Mouse (Mus musculus): ENCODE data around the gene Sptbn2. TPM values are rescaled to one million over a fixed set of nuclear protein-coding genes. Genes with fewer than 3 reads are reported as not detected.

The Sptbn2 gene
- polyA plus RNA-seq, 1 experiment from 2014 or later: 26.1 TPM

DNA sequence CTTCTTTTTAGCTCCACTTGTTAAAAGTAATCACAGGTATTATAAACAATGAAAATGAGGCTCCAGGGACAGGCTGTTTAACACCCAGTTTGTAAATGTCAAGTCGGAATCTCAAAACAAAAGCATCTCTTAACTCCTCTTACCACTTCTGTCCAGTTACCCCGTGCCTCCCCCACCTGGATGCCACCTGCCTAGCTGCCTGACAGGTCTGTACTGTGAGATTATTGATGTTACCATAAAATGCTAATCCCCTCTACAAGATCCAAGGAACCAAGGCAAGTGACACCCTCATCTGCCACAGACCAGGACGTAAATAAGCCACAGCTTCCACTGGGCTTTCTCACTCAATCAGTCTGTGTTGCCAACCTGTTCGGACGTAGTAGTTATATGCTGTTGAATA is 11.1 kb upstream of the Sptbn2 start:
- no peaks in the 10 kb centered on the region for H3K9me3 ChIP-seq (ENCODE audit: control insufficient read depth, low read length)
- DNase-seq (ENCODE audit: low spot score) (no peak), ATAC-seq (ENCODE audit: insufficient read depth, low FRiP score, low TSS enrichment) (no peak)
- no peaks in the 10 kb centered on the region for H3K4me1 ChIP-seq (ENCODE audit: control insufficient read depth, insufficient read depth, low read length)
- no peak overlapping the region for H3K4me3 ChIP-seq (ENCODE audit: low read depth, low read length)
- H3K4me2 ChIP-seq (ENCODE audit: low read depth): no peak overlapping the region
- WGBS: 24% methylated on average over 5 of the region's 5 CpGs
- H3K27ac ChIP-seq (ENCODE audit: low read depth, low read length): no peak overlapping the region
- H3K9ac ChIP-seq (ENCODE audit: low read length): no peak overlapping the region
- H3K36me3 ChIP-seq (ENCODE audit: control insufficient read depth, insufficient read depth, low read length): no peaks in the 10 kb centered on the region
- peaks cover 10% of the 10 kb centered on the region for H3K27me3 ChIP-seq (ENCODE audit: control insufficient read depth, insufficient read depth, low read length)

DNA sequence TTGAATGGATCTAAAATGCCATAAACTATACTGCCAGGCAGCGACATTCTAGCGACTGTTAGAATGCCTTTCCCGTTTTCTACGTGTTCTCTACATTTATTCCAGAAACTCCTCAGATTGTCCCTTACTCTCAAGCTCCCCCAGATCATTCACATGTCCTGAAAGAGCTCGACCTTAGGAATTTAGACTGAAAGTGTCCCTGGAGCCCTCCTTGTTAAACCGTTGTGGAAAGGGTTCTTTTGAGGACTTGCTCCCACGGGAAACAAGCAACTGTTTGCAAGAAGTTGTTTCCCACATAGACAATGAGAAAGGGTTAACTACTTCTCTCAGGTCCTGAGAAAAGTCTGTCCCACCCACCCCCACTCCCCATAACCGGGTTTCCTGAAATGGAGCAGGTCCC is 10.3 kb upstream of the Sptbn2 start:
- no peak for ATAC-seq (ENCODE audit: insufficient read depth, low FRiP score, low TSS enrichment)
- no peaks in the 10 kb centered on the region for H3K4me1 ChIP-seq (ENCODE audit: control insufficient read depth, insufficient read depth, low read length)
- H3K9me3 ChIP-seq (ENCODE audit: control insufficient read depth, low read length): no peaks in the 10 kb centered on the region
- H3K4me3 ChIP-seq (ENCODE audit: low read depth, low read length): no peak overlapping the region
- 56% methylated on average over 8 of the region's 8 CpGs for WGBS
- DNase-seq (ENCODE audit: low spot score): no peak
- peaks cover 10% of the 10 kb centered on the region for H3K27me3 ChIP-seq (ENCODE audit: control insufficient read depth, insufficient read depth, low read length)
- no peak overlapping the region for H3K4me2 ChIP-seq (ENCODE audit: low read depth)
- no peak overlapping the region for H3K9ac ChIP-seq (ENCODE audit: low read length)
- no peaks in the 10 kb centered on the region for H3K36me3 ChIP-seq (ENCODE audit: control insufficient read depth, insufficient read depth, low read length)
- H3K27ac ChIP-seq (ENCODE audit: low read depth, low read length): no peak overlapping the region

DNA sequence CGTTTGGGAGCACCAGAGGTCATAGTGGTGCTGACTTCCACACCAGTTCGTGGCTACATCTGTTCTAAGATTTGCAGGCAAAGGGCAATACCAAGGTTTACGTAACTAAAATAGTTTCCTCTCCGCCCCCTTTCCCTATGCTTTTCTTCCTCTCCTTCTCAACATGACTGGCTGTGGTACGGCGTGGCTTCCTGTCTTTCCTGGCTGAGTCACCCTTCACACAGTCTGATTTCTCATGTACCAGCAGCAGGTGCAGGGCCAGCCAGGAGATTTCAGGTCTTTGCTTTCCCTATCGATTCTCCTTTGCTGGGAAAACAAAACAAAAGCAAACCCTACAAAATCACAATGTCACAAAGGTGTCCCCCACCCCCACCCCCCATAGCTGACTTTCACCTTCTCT is 9.7 kb upstream of the Sptbn2 start:
- ATAC-seq (ENCODE audit: insufficient read depth, low FRiP score, low TSS enrichment) (no peak), DNase-seq (ENCODE audit: low spot score) (no peak)
- Histone ChIP-seq H3K36me3 (ENCODE audit: control insufficient read depth, insufficient read depth, low read length) (no peaks in the 10 kb centered on the region), H3K9ac (ENCODE audit: low read length) (no peak overlapping the region), H3K9me3 (ENCODE audit: control insufficient read depth, low read length) (no peaks in the 10 kb centered on the region), H3K4me3 (ENCODE audit: low read depth, low read length) (no peak overlapping the region), H3K27ac (ENCODE audit: low read depth, low read length) (no peak overlapping the region), H3K4me1 (ENCODE audit: control insufficient read depth, insufficient read depth, low read length) (no peaks in the 10 kb centered on the region), H3K27me3 (ENCODE audit: control insufficient read depth, insufficient read depth, low read length) (peaks cover 10% of the 10 kb centered on the region), H3K4me2 (ENCODE audit: low read depth) (no peak overlapping the region)
- 63% methylated on average over 7 of the region's 7 CpGs for WGBS

DNA sequence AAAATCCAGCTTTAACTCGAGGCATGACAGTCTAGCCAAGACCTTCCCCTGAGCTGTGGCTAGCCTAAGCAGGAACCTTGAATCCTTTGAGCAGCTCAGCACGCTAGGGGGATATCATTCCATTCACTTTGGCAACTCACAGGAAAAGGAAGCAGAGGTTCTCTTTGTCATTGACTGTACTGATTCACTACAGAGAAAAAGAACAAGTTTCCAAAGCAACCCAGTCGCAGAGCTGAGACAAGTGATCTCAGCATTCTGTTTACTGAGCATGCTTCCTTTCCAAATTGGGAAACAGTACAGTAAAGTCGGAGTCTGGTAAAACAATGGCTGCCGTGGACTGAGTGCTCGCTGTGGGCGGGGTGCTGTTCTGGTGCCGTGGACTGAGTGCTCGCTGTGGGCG is 2.2 kb upstream of the Sptbn2 start:
- no peaks in the 10 kb centered on the region for H3K9me3 ChIP-seq (ENCODE audit: control insufficient read depth, low read length)
- peaks cover 6% of the 10 kb centered on the region; the same call in 1 of the 2 replicates for H3K4me1 ChIP-seq (ENCODE audit: control insufficient read depth, insufficient read depth, low read length)
- no peak overlapping the region for H3K27ac ChIP-seq (ENCODE audit: low read depth, low read length)
- H3K27me3 ChIP-seq (ENCODE audit: control insufficient read depth, insufficient read depth, low read length): peaks cover 7% of the 10 kb centered on the region; the same call in 1 of the 2 replicates
- no peak overlapping the region for H3K4me2 ChIP-seq (ENCODE audit: low read depth)
- ATAC-seq (ENCODE audit: insufficient read depth, low FRiP score, low TSS enrichment) (no peak), DNase-seq (ENCODE audit: low spot score) (no peak)
- WGBS: 90% methylated on average over 10 of the region's 10 CpGs
- no peak overlapping the region for H3K9ac ChIP-seq (ENCODE audit: low read length)
- H3K36me3 ChIP-seq (ENCODE audit: control insufficient read depth, insufficient read depth, low read length): no peaks in the 10 kb centered on the region
- no peak overlapping the region for H3K4me3 ChIP-seq (ENCODE audit: low read depth, low read length)

DNA sequence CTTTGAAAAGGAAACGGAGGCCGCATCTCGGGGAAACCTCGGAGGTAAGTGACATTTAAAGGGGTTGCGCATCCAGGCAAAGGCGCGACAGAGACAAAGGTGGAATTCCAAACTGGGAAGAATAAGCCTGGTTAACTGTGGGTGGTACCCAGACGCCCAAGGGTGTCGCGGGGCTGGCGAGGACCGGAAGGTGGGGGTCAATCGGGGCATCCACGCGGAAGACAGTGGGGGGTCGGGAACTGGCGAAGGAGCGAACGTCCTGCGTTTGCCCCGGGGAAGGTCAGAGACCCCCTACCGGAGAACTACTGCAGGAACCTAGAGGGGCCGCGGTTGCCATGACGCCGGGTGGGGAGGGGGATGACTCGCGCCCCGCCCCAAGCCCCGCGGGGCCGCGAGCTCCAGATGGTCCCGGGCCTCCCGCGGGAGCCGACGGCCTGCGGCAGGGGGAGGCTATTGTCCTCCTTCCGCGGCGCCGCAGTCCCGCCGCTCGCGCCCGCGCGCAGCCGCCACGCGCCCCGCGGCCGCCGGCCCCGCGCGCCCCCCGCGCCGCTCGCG is 711 bp downstream of the Sptbn2 start:
- Histone ChIP-seq H3K36me3 (ENCODE audit: control insufficient read depth, insufficient read depth, low read length) (no peaks in the 10 kb centered on the region), H3K27ac (ENCODE audit: low read depth, low read length) (peak overlapping the region; percentile 92), H3K4me3 (ENCODE audit: low read depth, low read length) (peak overlapping the region; percentile 72), H3K4me1 (ENCODE audit: control insufficient read depth, insufficient read depth, low read length) (peaks cover 10% of the 10 kb centered on the region; the same call in 1 of the 2 replicates), H3K9me3 (ENCODE audit: control insufficient read depth, low read length) (no peaks in the 10 kb centered on the region), H3K27me3 (ENCODE audit: control insufficient read depth, insufficient read depth, low read length) (peaks cover 7% of the 10 kb centered on the region; the same call in 1 of the 2 replicates), H3K9ac (ENCODE audit: low read length) (peak overlapping the region; percentile 96), H3K4me2 (ENCODE audit: low read depth) (peak overlapping the region; percentile 97)
- DNase-seq (ENCODE audit: low spot score): peak; percentile 87
- ATAC-seq (ENCODE audit: insufficient read depth, low FRiP score, low TSS enrichment): peak; percentile 79
- 1% methylated on average over 47 of the region's 65 CpGs for WGBS

DNA sequence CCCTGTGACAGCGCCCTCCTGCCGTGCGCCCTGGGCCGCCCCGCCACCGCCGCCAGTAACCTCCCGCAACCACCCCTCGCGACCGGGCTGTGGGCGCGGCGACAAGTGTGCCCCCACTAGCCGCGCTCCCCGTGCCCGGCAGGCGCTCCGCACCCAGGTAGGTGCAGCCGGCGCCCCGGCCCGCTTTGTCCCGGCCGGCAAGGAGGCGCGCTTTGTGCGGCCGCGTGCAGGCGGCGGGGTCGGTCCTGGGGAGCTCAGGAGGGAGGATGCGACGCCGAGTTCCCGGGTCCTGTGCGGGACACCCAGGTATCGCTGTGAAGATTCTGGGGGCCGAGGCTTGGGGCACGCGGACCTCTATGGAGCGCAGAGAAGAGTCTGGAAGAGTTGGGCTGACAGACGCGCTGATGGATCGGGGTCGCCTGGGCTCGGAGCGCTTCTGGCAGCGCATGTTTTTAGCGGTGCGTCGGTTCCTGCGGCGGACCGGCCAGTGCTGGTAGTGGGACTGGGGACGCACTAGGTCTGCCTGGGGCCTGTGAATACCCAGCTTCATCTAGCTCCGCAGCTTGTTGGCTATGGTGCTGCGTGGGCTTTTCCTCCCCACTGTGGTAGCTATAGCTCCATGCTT is 1.3 kb downstream of the Sptbn2 start:
- Histone ChIP-seq H3K27ac (ENCODE audit: low read depth, low read length) (peak overlapping the region; percentile 92), H3K27me3 (ENCODE audit: control insufficient read depth, insufficient read depth, low read length) (peaks cover 7% of the 10 kb centered on the region; the same call in 1 of the 2 replicates), H3K36me3 (ENCODE audit: control insufficient read depth, insufficient read depth, low read length) (no peaks in the 10 kb centered on the region), H3K4me2 (ENCODE audit: low read depth) (peak overlapping the region; percentile 97), H3K9me3 (ENCODE audit: control insufficient read depth, low read length) (no peaks in the 10 kb centered on the region), H3K9ac (ENCODE audit: low read length) (peak overlapping the region; percentile 96), H3K4me3 (ENCODE audit: low read depth, low read length) (peak overlapping the region; percentile 72), H3K4me1 (ENCODE audit: control insufficient read depth, insufficient read depth, low read length) (peaks cover 10% of the 10 kb centered on the region; the same call in 1 of the 2 replicates)
- ATAC-seq (ENCODE audit: insufficient read depth, low FRiP score, low TSS enrichment) (peak; percentile 28; the same call in 1 of the 2 replicates), DNase-seq (ENCODE audit: low spot score) (peak; percentile 66)
- under 1% methylated on average over 54 of the region's 60 CpGs for WGBS

DNA sequence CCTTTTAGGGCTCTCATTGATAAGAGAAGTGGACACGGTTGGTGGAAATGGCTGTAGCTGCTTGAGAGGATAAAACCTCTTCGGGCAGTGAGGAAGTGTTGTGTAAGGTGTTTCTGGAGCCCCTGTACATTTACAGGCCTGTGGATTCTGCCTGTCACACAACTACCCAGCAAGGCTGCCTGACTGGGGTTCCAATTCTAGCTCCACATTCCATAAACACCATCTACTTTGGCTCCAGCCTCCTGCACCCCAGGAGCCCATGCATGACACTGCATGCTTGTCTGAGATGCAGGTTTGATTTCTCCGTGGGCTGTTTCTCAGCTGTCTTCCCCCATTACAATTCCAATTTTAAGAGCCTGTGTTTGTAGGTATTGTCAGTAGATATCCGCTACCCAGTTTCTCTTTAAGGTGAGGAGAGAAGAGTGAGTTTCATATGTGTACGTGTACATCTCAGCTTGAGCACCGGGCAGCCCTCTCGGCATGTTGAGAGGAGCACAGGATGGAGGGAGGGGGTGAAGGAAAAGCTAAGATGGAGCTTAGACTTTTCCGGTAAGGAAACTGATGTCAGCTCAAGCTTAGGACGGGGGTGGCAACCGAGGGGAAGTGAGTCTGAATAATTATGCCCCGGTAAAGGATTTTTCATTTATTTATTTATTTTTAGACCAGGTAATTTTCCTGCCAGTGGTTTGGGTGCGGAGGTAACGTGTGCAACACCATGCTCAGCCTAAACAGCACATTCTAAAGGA is 2.0 kb downstream of the Sptbn2 start:
- Histone ChIP-seq H3K36me3 (ENCODE audit: control insufficient read depth, insufficient read depth, low read length) (no peaks in the 10 kb centered on the region), H3K27me3 (ENCODE audit: control insufficient read depth, insufficient read depth, low read length) (peaks cover 7% of the 10 kb centered on the region; the same call in 1 of the 2 replicates), H3K9ac (ENCODE audit: low read length) (peak overlapping the region; percentile 96), H3K9me3 (ENCODE audit: control insufficient read depth, low read length) (no peaks in the 10 kb centered on the region), H3K4me1 (ENCODE audit: control insufficient read depth, insufficient read depth, low read length) (peaks cover 10% of the 10 kb centered on the region; the same call in 1 of the 2 replicates), H3K4me3 (ENCODE audit: low read depth, low read length) (peak overlapping the region; percentile 72), H3K27ac (ENCODE audit: low read depth, low read length) (peak overlapping the region; percentile 92), H3K4me2 (ENCODE audit: low read depth) (peak overlapping the region; percentile 97)
- DNase-seq (ENCODE audit: low spot score): no peak
- WGBS: 36% methylated on average over 13 of the region's 13 CpGs
- ATAC-seq (ENCODE audit: insufficient read depth, low FRiP score, low TSS enrichment): no peak

DNA sequence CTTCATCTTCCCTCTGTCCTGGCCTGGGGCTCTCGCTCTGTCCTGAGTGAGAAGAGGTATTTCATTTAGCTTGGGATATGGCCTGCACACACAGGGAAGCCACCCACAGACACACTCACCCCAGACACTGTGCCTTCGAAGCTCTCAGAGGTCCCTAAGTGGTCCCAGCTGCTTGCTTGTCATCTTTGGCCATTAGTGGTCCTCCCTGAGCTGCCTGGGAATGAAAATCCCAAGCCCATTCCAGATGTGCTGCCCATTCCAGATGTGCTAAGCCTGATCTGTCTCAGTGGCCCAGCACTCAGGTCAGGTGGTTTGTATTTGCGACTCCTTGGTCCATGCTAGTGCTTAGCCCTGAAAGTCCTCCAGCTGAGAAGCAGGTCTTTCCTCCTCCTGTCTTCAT is 2.9 kb downstream of the Sptbn2 start:
- DNase-seq (ENCODE audit: low spot score) (no peak), ATAC-seq (ENCODE audit: insufficient read depth, low FRiP score, low TSS enrichment) (no peak)
- H3K27ac ChIP-seq (ENCODE audit: low read depth, low read length): no peak overlapping the region
- no peak overlapping the region; the same call in 1 of the 2 replicates for H3K9ac ChIP-seq (ENCODE audit: low read length)
- 53% methylated on average over 3 of the region's 3 CpGs for WGBS
- peak overlapping the region; percentile 97 for H3K4me2 ChIP-seq (ENCODE audit: low read depth)
- H3K9me3 ChIP-seq (ENCODE audit: control insufficient read depth, low read length): no peaks in the 10 kb centered on the region
- peak overlapping the region; percentile 72 for H3K4me3 ChIP-seq (ENCODE audit: low read depth, low read length)
- H3K27me3 ChIP-seq (ENCODE audit: control insufficient read depth, insufficient read depth, low read length): peaks cover 7% of the 10 kb centered on the region; the same call in 1 of the 2 replicates
- no peaks in the 10 kb centered on the region for H3K36me3 ChIP-seq (ENCODE audit: control insufficient read depth, insufficient read depth, low read length)
- H3K4me1 ChIP-seq (ENCODE audit: control insufficient read depth, insufficient read depth, low read length): peaks cover 10% of the 10 kb centered on the region; the same call in 1 of the 2 replicates
